Mouse (Mus musculus) MEL (cell line): ENCODE results near the gene Cbx4. TPM values are rescaled to one million over a fixed set of nuclear protein-coding genes. Genes with fewer than 3 reads are reported as not detected.

Source experiments
- DNase-seq: peaks from one replicate; pipeline ENCODE4 v3.0.0; 2011; ENCODE audit warnings: low read depth, low spot score
- H3K27ac ChIP-seq: 2 replicates; pipeline ENCODE4 v1.5.1; 2012; ENCODE audit warnings: low read depth, mild to moderate bottlenecking, control low read depth, low read length, moderate library complexity; ENCODE audit not compliant: control insufficient read depth
- H3K27me3 ChIP-seq, 2 experiments: fragments of 150-350 bp in 1 of 2; sonication (generic) in 1 of 2; 2 replicates each; pipeline ENCODE4 v1.6.1; 2012; ENCODE audit warnings: low read length in 2 of 2, mild to moderate bottlenecking in 2 of 2, improper control_type of control experiment in 1 of 2, moderate library complexity in 1 of 2; ENCODE audit not compliant: insufficient read depth in 2 of 2, control insufficient read depth in 1 of 2
- H3K36me3 ChIP-seq, 2 experiments: 2 replicates each; pipeline ENCODE4 v1.6.1; 2012 to 2014; ENCODE audit warnings: low read length in 2 of 2, improper control_type of control experiment in 1 of 2, inconsistent platforms in 1 of 2, mild to moderate bottlenecking in 1 of 2; ENCODE audit not compliant: insufficient read depth in 2 of 2, control insufficient read depth in 1 of 2
- H3K4me1 ChIP-seq, 2 experiments: fragments of 150-350 bp in 1 of 2; sonication (generic) in 1 of 2; 2 replicates each; pipeline ENCODE4 v1.6.1; 2012; ENCODE audit warnings: low read length in 2 of 2, improper control_type of control experiment in 1 of 2, mild to moderate bottlenecking in 1 of 2; ENCODE audit not compliant: insufficient read depth in 2 of 2, control insufficient read depth in 1 of 2
- H3K4me3 ChIP-seq, 2 experiments: fragments of 150-350 bp in 1 of 2; sonication (generic) in 1 of 2; 2 replicates each; pipeline ENCODE4 v1.5.1; 2012; ENCODE audit warnings: low read depth in 2 of 2, low read length in 2 of 2, mild to moderate bottlenecking in 2 of 2, moderate library complexity in 2 of 2, control low read depth in 1 of 2, improper control_type of control experiment in 1 of 2; ENCODE audit not compliant: control insufficient read depth in 1 of 2, insufficient read depth in 1 of 2
- H3K79me2 ChIP-seq: 2 replicates; pipeline ENCODE4 v1.6.1; 2012; ENCODE audit warnings: mild to moderate bottlenecking, low read length, moderate library complexity; ENCODE audit not compliant: control insufficient read depth, poor library complexity, insufficient read depth
- H3K9ac ChIP-seq: 2 replicates; pipeline ENCODE4 v1.6.1; 2012; ENCODE audit warnings: low read depth, mild to moderate bottlenecking, control low read depth, low read length, moderate library complexity; ENCODE audit not compliant: control insufficient read depth, poor library complexity, severe bottlenecking
- H3K9me3 ChIP-seq: fragments of 150-350 bp; sonication (generic); replicated peaks from 2 replicates; pipeline ENCODE4 v1.6.1; 2012; ENCODE audit warnings: mild to moderate bottlenecking, low read length, improper control_type of control experiment, moderate library complexity; ENCODE audit not compliant: insufficient read depth
- EP300 ChIP-seq, 2 experiments: IDR thresholded peaks; 2 replicates each; pipeline ENCODE4 v1.6.1; 2011; ENCODE audit warnings: improper control_type of control experiment in 2 of 2, low read length in 2 of 2, low read depth in 1 of 2, mild to moderate bottlenecking in 1 of 2
- GABPA ChIP-seq: IDR thresholded peaks from 2 replicates; pipeline ENCODE4 v1.6.1; 2012; ENCODE audit warnings: low read depth, mild to moderate bottlenecking, inconsistent platforms, low read length, improper control_type of control experiment, moderate library complexity
- GATA1 ChIP-seq: IDR thresholded peaks from 2 replicates; pipeline ENCODE4 v1.6.1; 2011; ENCODE audit warnings: low read depth, low read length, improper control_type of control experiment
- KAT2A ChIP-seq: conservative IDR thresholded peaks from 2 replicates; pipeline ENCODE4 v1.6.1; 2012; ENCODE audit warnings: low read depth, low read length, improper control_type of control experiment, inconsistent platforms
- MAX ChIP-seq: IDR thresholded peaks from 2 replicates; pipeline ENCODE4 v1.6.1; 2011; ENCODE audit warnings: low read length, improper control_type of control experiment
- MAZ ChIP-seq: IDR thresholded peaks from 2 replicates; pipeline ENCODE4 v1.6.1; 2012; ENCODE audit warnings: low read depth, mild to moderate bottlenecking, inconsistent platforms, low read length, improper control_type of control experiment
- MEF2A ChIP-seq: IDR thresholded peaks from 2 replicates; pipeline ENCODE4 v1.6.1; 2014; ENCODE audit warnings: low read depth, mild to moderate bottlenecking, inconsistent platforms, low read length, improper control_type of control experiment; ENCODE audit not compliant: poor library complexity, insufficient replicate concordance, severe bottlenecking; ENCODE audit errors: extremely low read depth
- MYB ChIP-seq: IDR thresholded peaks from 2 replicates; pipeline ENCODE4 v1.6.1; 2011; ENCODE audit warnings: mild to moderate bottlenecking, low read depth, low read length, improper control_type of control experiment
- MYC ChIP-seq: IDR thresholded peaks from 2 replicates; pipeline ENCODE4 v1.6.1; 2011; ENCODE audit warnings: low read depth, mild to moderate bottlenecking, low read length, improper control_type of control experiment, moderate library complexity
- NELFE ChIP-seq: IDR thresholded peaks from 2 replicates; pipeline ENCODE4 v1.6.1; 2011; ENCODE audit warnings: low read depth, low read length, improper control_type of control experiment
- POLR2AphosphoS5 ChIP-seq: IDR thresholded peaks from 2 replicates; pipeline ENCODE4 v1.6.1; 2012; ENCODE audit warnings: low read depth, borderline replicate concordance, mild to moderate bottlenecking, inconsistent platforms, low read length, moderate library complexity, mixed read lengths
- RAD21 ChIP-seq: IDR thresholded peaks from 2 replicates; pipeline ENCODE4 v1.6.1; 2011; ENCODE audit warnings: mild to moderate bottlenecking, low read depth, low read length, improper control_type of control experiment
- RCOR1 ChIP-seq: IDR thresholded peaks from 2 replicates; pipeline ENCODE4 v1.6.1; 2012; ENCODE audit warnings: low read depth, mild to moderate bottlenecking, inconsistent platforms, low read length, improper control_type of control experiment
- SMC3 ChIP-seq: IDR thresholded peaks from 2 replicates; pipeline ENCODE4 v1.6.1; 2011; ENCODE audit warnings: low read depth, low read length, improper control_type of control experiment
- TCF12 ChIP-seq: IDR thresholded peaks from 2 replicates; pipeline ENCODE4 v1.6.1; 2014; ENCODE audit warnings: low read depth, mild to moderate bottlenecking, inconsistent platforms, low read length, improper control_type of control experiment, moderate library complexity
- UBTF ChIP-seq: IDR thresholded peaks from 2 replicates; pipeline ENCODE4 v1.6.1; 2012; ENCODE audit warnings: low read depth, mild to moderate bottlenecking, inconsistent platforms, low read length, improper control_type of control experiment, moderate library complexity, borderline replicate concordance; ENCODE audit not compliant: insufficient read depth
- ZC3H11A ChIP-seq: IDR thresholded peaks from 2 replicates; pipeline ENCODE4 v1.6.1; 2012; ENCODE audit warnings: low read depth, mild to moderate bottlenecking, inconsistent platforms, low read length, improper control_type of control experiment
- ZMIZ1 ChIP-seq: IDR thresholded peaks from 2 replicates; pipeline ENCODE4 v1.6.1; 2012; ENCODE audit warnings: low read depth, mild to moderate bottlenecking, inconsistent platforms, low read length, improper control_type of control experiment, moderate library complexity
- polyA plus RNA-seq, 2 experiments: library from polyadenylated mRNA; stranded (reverse) in 1 of 2; unstranded in 1 of 2; fragments of >175 nt in 1 of 2; fragments of >200 nt in 1 of 2; gene quantifications; 2 replicates each; pipeline versions ENCODE4 v1.2.1 to v1.2.4; 2012; ENCODE audit warnings: low replicate concordance in 2 of 2, low read depth in 1 of 2; ENCODE audit not compliant: insufficient read length in 2 of 2, insufficient read depth in 1 of 2, missing spikeins in 1 of 2
- total RNA-seq: library from RNA; depleted of rRNA; stranded (reverse); fragments of 300-350 nt; gene quantifications from 2 replicates; pipeline ENCODE4 v1.2.3, GENCODE M21; 2012

Cbx4 gene
- total and polyA plus RNA-seq, 3 experiments, result 8.0 to 22.6 TPM; not detected in 1

- H3K9ac ChIP-seq, result no peak overlapping the region
- no peak overlapping the region for H3K27ac ChIP-seq
- H3K9me3 ChIP-seq, result no peaks in the 10 kb centered on the region
- H3K36me3 ChIP-seq, result no peaks in the 10 kb centered on the region
- DNase-seq, result peak; percentile 53
- H3K27me3 ChIP-seq, result peaks cover 8 to 9% of the 10 kb centered on the region in 2 experiments
- no peak overlapping the region for H3K4me3 ChIP-seq
- no peaks in the 10 kb centered on the region for H3K79me2 ChIP-seq
- no peaks in the 10 kb centered on the region for H3K4me1 ChIP-seq
- no peak for TF ChIP-seq MYC
- TF ChIP-seq ZC3H11A, result no peak
- no peak for TF ChIP-seq GABPA
- no peak for TF ChIP-seq RCOR1
- no peak for TF ChIP-seq MAX
- TF ChIP-seq TCF12, result no peak
- no peak for TF ChIP-seq MEF2A
- TF ChIP-seq EP300 (IDR thresholded peaks at IDR 0.05; ENCODE audit: low read depth in 1 of 2, low read length in 2 of 2), result no peak
- TF ChIP-seq MYB, result no peak
- TF ChIP-seq UBTF, result no peak
- TF ChIP-seq GATA1, result no peak
- TF ChIP-seq ZMIZ1, result no peak
- TF ChIP-seq KAT2A, result no peak
- TF ChIP-seq NELFE, result no peak
Measured at GRCm38 (mm10) chr11:119111345-119111744, 25.3 kb upstream of the Cbx4 start.

GRCm38 (mm10) chr11:119109415-119110071 is 23.5 kb upstream of the Cbx4 start:
- Histone ChIP-seq H3K27ac (no peak overlapping the region), H3K27me3 (peaks cover 2% of the 10 kb centered on the region in 2 experiments), H3K9ac (no peak overlapping the region), H3K79me2 (no peaks in the 10 kb centered on the region), H3K36me3 (no peaks in the 10 kb centered on the region), H3K4me3 (no peak overlapping the region), H3K4me1 (no peaks in the 10 kb centered on the region), H3K9me3 (no peaks in the 10 kb centered on the region)
- TF ChIP-seq SMC3 (no peak), MAZ (no peak), RAD21 (no peak), POLR2AphosphoS5 (no peak), TCF12 (no peak), EP300 (IDR thresholded peaks at IDR 0.05; ENCODE audit: low read depth in 1 of 2, low read length in 2 of 2) (no peak)
- no peak for DNase-seq
